Mouse (Mus musculus) thymus, adult 2 months (tissue): ENCODE measurements around the gene Mmp2.

Experiments used
- CTCF ChIP-seq: fragments of 200-500 bp; IDR thresholded peaks from 2 replicates; pipeline ENCODE4 v1.5.1; 2012; ENCODE audit warnings: mild to moderate bottlenecking, control low read depth, low read length, moderate library complexity, borderline replicate concordance; ENCODE audit not compliant: control insufficient read depth, poor library complexity, insufficient read depth; ENCODE audit errors: extremely low read depth
- POLR2A ChIP-seq: fragments of 200-500 bp; IDR thresholded peaks from 2 replicates; pipeline ENCODE4 v1.6.1; 2012; ENCODE audit warnings: mild to moderate bottlenecking, low read length, control low read depth, moderate library complexity; ENCODE audit not compliant: control insufficient read depth, poor library complexity, insufficient read depth; ENCODE audit errors: extremely low read depth

DNA sequence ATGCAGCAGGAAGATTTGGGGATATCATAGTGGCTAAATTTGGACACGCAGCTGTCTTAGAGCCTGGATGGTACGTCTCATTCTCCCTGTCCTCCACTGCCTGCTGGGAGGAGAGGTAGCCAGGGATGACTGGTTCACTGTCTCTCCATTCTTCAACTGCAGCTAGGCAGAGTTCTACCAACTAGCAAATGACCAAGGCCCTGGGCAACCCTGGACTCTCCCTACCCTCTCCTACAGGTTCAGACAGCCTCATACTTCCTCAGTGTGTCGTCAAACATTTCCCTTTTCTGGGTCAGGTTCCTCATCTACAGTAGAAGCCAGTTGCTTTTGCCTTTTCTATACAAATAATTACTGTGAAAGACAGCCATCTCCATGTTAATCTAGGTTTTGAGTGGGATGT lies 27.6 kb downstream of the Mmp2 start:
- TF ChIP-seq CTCF (no peak), POLR2A (no peak)
